In the genomic region with DNA sequence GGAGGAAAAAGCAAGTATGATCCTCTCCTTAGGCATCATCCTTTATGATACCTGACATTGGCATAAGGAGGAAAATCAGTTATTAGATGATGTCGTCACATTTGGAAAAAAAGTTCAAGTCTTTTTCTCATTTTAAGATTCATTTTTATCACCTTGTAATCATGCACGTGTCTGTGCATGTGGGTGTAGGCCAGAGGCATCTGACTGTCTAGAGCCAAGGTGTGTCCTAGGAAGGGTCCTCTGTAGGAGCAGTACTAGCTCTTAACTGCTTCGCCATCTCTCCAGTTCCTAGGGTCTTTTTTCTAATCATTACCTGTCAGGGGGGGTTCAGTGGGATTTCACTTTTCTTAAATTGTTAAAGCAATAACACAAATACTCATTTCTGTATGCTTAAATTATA, we compare ENCODE assay signal across 7 mouse cellular contexts. TPM values are rescaled to one million over a fixed set of nuclear protein-coding genes. Genes with fewer than 3 reads are reported as not detected.
DNase-seq lines count a peak whose midpoint lies in the region; ATAC-seq and TF ChIP-seq lines count a peak whose summit lies in the region.

No protein-coding gene starts in this region.

- no peak for ATAC-seq in embryonic facial prominence, embryonic 15.5 days (ENCODE audit: insufficient number of reproducible peaks, low FRiP score, low TSS enrichment, low read depth)
- ATAC-seq in neural tube, embryonic 15.5 days (ENCODE audit: low FRiP score) = peak; percentile 77

- H3K27me3 ChIP-seq in embryonic facial prominence, embryonic 15.5 days = no peaks in the 10 kb centered on the region
- no peaks in the 10 kb centered on the region for H3K27me3 ChIP-seq in limb, embryonic 10.5 days (ENCODE audit: low read depth, poor library complexity, severe bottlenecking)
- no peaks in the 10 kb centered on the region for H3K27me3 ChIP-seq in neural tube, embryonic 15.5 days (replicated peaks)

- 34% methylated on average over 3 of the region's 3 CpGs for WGBS in embryonic facial prominence, embryonic 15.5 days
- 50% methylated on average over 3 of the region's 3 CpGs for WGBS in limb, embryonic 10.5 days
- WGBS in neural tube, embryonic 15.5 days = 20% methylated on average over 3 of the region's 3 CpGs

- peak overlapping the region; percentile 91; the same call in 1 of the 2 replicates for H3K27ac ChIP-seq in left cerebral cortex, adult 2 months
- H3K27ac ChIP-seq in embryonic facial prominence, embryonic 15.5 days (replicated peaks) = 0 out of 2 replicates have a peak overlapping the region, but pooled peaks have one; percentile 36
- no peak overlapping the region for H3K27ac ChIP-seq in limb, embryonic 10.5 days
- peak overlapping the region; percentile 64; the same call in 1 of the 2 replicates for H3K27ac ChIP-seq in neural tube, embryonic 15.5 days (replicated peaks)

- no peaks in the 10 kb centered on the region for H3K4me1 ChIP-seq in embryonic facial prominence, embryonic 15.5 days
- H3K4me1 ChIP-seq in limb, embryonic 10.5 days = no peaks in the 10 kb centered on the region
- H3K4me1 ChIP-seq in neural tube, embryonic 15.5 days = peaks cover 10% of the 10 kb centered on the region

- no peaks in the 10 kb centered on the region for H3K36me3 ChIP-seq in embryonic facial prominence, embryonic 15.5 days
- H3K36me3 ChIP-seq in limb, embryonic 10.5 days = no peaks in the 10 kb centered on the region
- H3K36me3 ChIP-seq in neural tube, embryonic 15.5 days = no peaks in the 10 kb centered on the region

- peak overlapping the region; percentile 41 for H3K4me2 ChIP-seq in embryonic facial prominence, embryonic 15.5 days (replicated peaks)
- H3K4me2 ChIP-seq in neural tube, embryonic 15.5 days = peak overlapping the region; percentile 55

- intact Hi-C loops in left cerebral cortex, adult 2 months (cut with DNase I) = no loop called here

- H3K4me3 ChIP-seq in left cerebral cortex, adult 2 months = peak overlapping the region; percentile 63
- peak overlapping the region; percentile 16; the same call in 1 of the 2 replicates for H3K4me3 ChIP-seq in embryonic facial prominence, embryonic 15.5 days (replicated peaks)
- H3K4me3 ChIP-seq in limb, embryonic 10.5 days = peak overlapping the region; percentile 56
- H3K4me3 ChIP-seq in neural tube, embryonic 15.5 days (replicated peaks) = peak overlapping the region; percentile 48

- no peak overlapping the region for H3K9ac ChIP-seq in embryonic facial prominence, embryonic 15.5 days
- H3K9ac ChIP-seq in neural tube, embryonic 15.5 days (replicated peaks) = 0 out of 2 replicates have a peak overlapping the region, but pooled peaks have one; percentile 20

- no peaks in the 10 kb centered on the region for H3K9me3 ChIP-seq in embryonic facial prominence, embryonic 15.5 days (replicated peaks)
- H3K9me3 ChIP-seq in limb, embryonic 10.5 days (replicated peaks) = no peaks in the 10 kb centered on the region
- no peaks in the 10 kb centered on the region for H3K9me3 ChIP-seq in neural tube, embryonic 15.5 days (replicated peaks)

- TF ChIP-seq CTCF in left cerebral cortex, adult 2 months (IDR thresholded peaks at IDR 0.05) = no peak

- no peak for DNase-seq in left cerebral cortex, adult 2 months (ENCODE audit: extremely low spot score in 1 of 2, low spot score in 2 of 2)
- DNase-seq in left cerebral cortex, adult 9 months (ENCODE audit: low spot score in 2 of 2) = no peak
- no peak for DNase-seq in limb, embryonic 10.5 days (ENCODE audit: low spot score)
- DNase-seq in MN1 (ENCODE audit: low spot score) = no peak
- DNase-seq in frontal cortex, postnatal 25 days (ENCODE audit: low spot score in 2 of 2) = no peak

RNA-seq across cellular contexts. Expression of a gene that starts 0.8 kb away (rescaled TPM):
- 10 to 100 TPM; 36.5 to 38.9 TPM for total RNA-seq in left cerebral cortex, adult 2 months (2021)
- 32.5 and 33.4 TPM in 2 replicates for polyA plus RNA-seq in embryonic facial prominence, embryonic 15.5 days (2015; fragmentation: Nextera tagmentation; extraction: Ambion mirVana)
- polyA plus RNA-seq in limb, embryonic 10.5 days (2016; fragmentation: Nextera tagmentation; extraction: Ambion mirVana) = 41.4 and 45.7 TPM in 2 replicates
- polyA plus RNA-seq in neural tube, embryonic 15.5 days (2015; fragmentation: Nextera tagmentation; extraction: Ambion mirVana) = 73.2 and 81.4 TPM in 2 replicates
